ENCODE assay signal across 19 mouse cellular contexts in genomic region chr16:76603846-76604258, GRCm38 (mm10).
DNase-seq lines count a peak whose midpoint lies in the region; ATAC-seq lines count a peak whose summit lies in the region.
"Had no signal": no experiment of that assay in that cellular context is flagged by ENCODE, and none has a peak within 500 bp of the region (broad histone marks: within the 10 kb centered on the region; RNA-seq: fewer than 3 reads in every experiment).

No protein-coding gene starts in this region.

- no peaks in the 10 kb centered on the region for H3K36me3 ChIP-seq in kidney, embryonic 16.5 days (ENCODE audit: insufficient read depth, low read length)
- H3K36me3 ChIP-seq in midbrain, embryonic 14.5 days (ENCODE audit: control insufficient read depth, insufficient read depth, low read length) = no peaks in the 10 kb centered on the region
- H3K36me3 ChIP-seq: embryonic facial prominence, embryonic 12.5 days; kidney, embryonic 15.5 days; limb, embryonic 15.5 days; midbrain, embryonic 12.5 days; neural tube, embryonic 12.5 days had no signal

- 34% methylated on average over 6 of the region's 6 CpGs for WGBS in kidney, embryonic 16.5 days
- WGBS in midbrain, embryonic 14.5 days = 85% methylated on average over 6 of the region's 6 CpGs

- ATAC-seq in kidney, embryonic 16.5 days (ENCODE audit: low FRiP score, low TSS enrichment) = no peak
- peak; percentile 93 for ATAC-seq in granulocyte monocyte progenitor cell, adult 5-6 weeks (replicated peaks; ENCODE audit: poor library complexity, severe bottlenecking)
- peak; percentile 89 for ATAC-seq in megakaryocyte progenitor cell, adult 5-6 weeks (replicated peaks; ENCODE audit: poor library complexity)
- no peak for ATAC-seq in midbrain, embryonic 14.5 days (ENCODE audit: low FRiP score, low TSS enrichment)
- ATAC-seq: hindbrain, postnatal 0 days had no signal

- no peaks in the 10 kb centered on the region for H3K9me3 ChIP-seq in kidney, embryonic 16.5 days (ENCODE audit: low read length)
- H3K9me3 ChIP-seq in midbrain, embryonic 14.5 days (ENCODE audit: control insufficient read depth, low read length) = no peaks in the 10 kb centered on the region
- H3K9me3 ChIP-seq: embryonic facial prominence, embryonic 12.5 days; kidney, embryonic 15.5 days; limb, embryonic 15.5 days; midbrain, embryonic 12.5 days; neural tube, embryonic 12.5 days had no signal

- no peaks in the 10 kb centered on the region for H3K27me3 ChIP-seq in kidney, embryonic 16.5 days (ENCODE audit: insufficient read depth, low read length)
- H3K27me3 ChIP-seq in midbrain, embryonic 14.5 days (ENCODE audit: control insufficient read depth, insufficient read depth, low read length) = no peaks in the 10 kb centered on the region
- H3K27me3 ChIP-seq: embryonic facial prominence, embryonic 12.5 days; kidney, embryonic 15.5 days; limb, embryonic 15.5 days; midbrain, embryonic 12.5 days; neural tube, embryonic 12.5 days had no signal

- no peak for DNase-seq in kidney, postnatal 10 days
- DNase-seq in A20 (ENCODE audit: low read depth, low spot score) = peak; percentile 69
- no peak for DNase-seq in midbrain, embryonic 14.5 days
- DNase-seq in thymus, adult 18-20 months = no peak
- DNase-seq in cerebellum, adult 8-10 months = no peak
- DNase-seq: adrenal gland, postnatal 10 days; cerebellum, postnatal 25 days; layer of hippocampus, adult 9-11 months; lung, postnatal 10 days; right cerebral cortex, postnatal 4 days had no signal

- 0 out of 2 replicates have a peak overlapping the region, but pooled peaks have one; percentile 16 for H3K4me2 ChIP-seq in kidney, embryonic 16.5 days (replicated peaks; ENCODE audit: low read depth, low read length)
- H3K4me2 ChIP-seq in midbrain, embryonic 14.5 days (ENCODE audit: low read length) = no peak overlapping the region
- H3K4me2 ChIP-seq: embryonic facial prominence, embryonic 12.5 days; kidney, embryonic 15.5 days; limb, embryonic 15.5 days; midbrain, embryonic 12.5 days; neural tube, embryonic 12.5 days had no signal

- no peaks in the 10 kb centered on the region for H3K4me1 ChIP-seq in kidney, embryonic 16.5 days (ENCODE audit: insufficient read depth, low read length)
- H3K4me1 ChIP-seq in midbrain, embryonic 14.5 days (ENCODE audit: control insufficient read depth, insufficient read depth, low read length) = no peaks in the 10 kb centered on the region
- H3K4me1 ChIP-seq: embryonic facial prominence, embryonic 12.5 days; kidney, embryonic 15.5 days; midbrain, embryonic 12.5 days; neural tube, embryonic 12.5 days had no signal

- no peak overlapping the region for H3K27ac ChIP-seq in kidney, embryonic 16.5 days (ENCODE audit: low read length)
- no peak overlapping the region for H3K27ac ChIP-seq in midbrain, embryonic 14.5 days (replicated peaks; ENCODE audit: low read depth, low read length)
- H3K27ac ChIP-seq: embryonic facial prominence, embryonic 12.5 days; hindbrain, postnatal 0 days; kidney, embryonic 15.5 days; limb, embryonic 15.5 days; midbrain, embryonic 12.5 days; neural tube, embryonic 12.5 days had no signal

- no peak overlapping the region for H3K4me3 ChIP-seq in kidney, embryonic 16.5 days (ENCODE audit: low read length)
- no peak overlapping the region for H3K4me3 ChIP-seq in midbrain, embryonic 14.5 days (replicated peaks; ENCODE audit: low read depth, low read length)
- H3K4me3 ChIP-seq: embryonic facial prominence, embryonic 12.5 days; kidney, embryonic 15.5 days; limb, embryonic 15.5 days; midbrain, embryonic 12.5 days; neural tube, embryonic 12.5 days had no signal

- H3K9ac ChIP-seq in kidney, embryonic 16.5 days (replicated peaks; ENCODE audit: low read length) = no peak overlapping the region
- H3K9ac ChIP-seq in midbrain, embryonic 14.5 days (replicated peaks; ENCODE audit: low read length) = no peak overlapping the region
- H3K9ac ChIP-seq: embryonic facial prominence, embryonic 12.5 days; kidney, embryonic 15.5 days; limb, embryonic 15.5 days; midbrain, embryonic 12.5 days; neural tube, embryonic 12.5 days had no signal

Comparison
In these comparisons a context has a peak if more than half of its experiments do, and no peak if none do; other contexts are left out.
1. ATAC-seq: peak in granulocyte monocyte progenitor cell, adult 5-6 weeks (single experiment) and megakaryocyte progenitor cell, adult 5-6 weeks (single experiment); none in kidney, embryonic 16.5 days (single experiment) and midbrain, embryonic 14.5 days (single experiment).